Mouse (Mus musculus): Measurements from ENCODE around the gene Tm7sf3.

GRCm38 (mm10) chr6:146583366-146584046, 59.1 kb downstream of the Tm7sf3 start:
- TF ChIP-seq GATA1 (IDR thresholded peaks at IDR 0.05; ENCODE audit: borderline replicate concordance, low read length) (no peak), FLI1 (IDR thresholded peaks at IDR 0.05; ENCODE audit: low read length) (no peak)

Data from megakaryocyte, embryonic 14.5 days (primary cell).